Mouse (Mus musculus) CD4-positive, CD25-positive, alpha-beta regulatory T cell, adult 4 months (primary cell): Measurements from ENCODE around the gene L1cam. TPM values are rescaled to one million over a fixed set of nuclear protein-coding genes. Genes with fewer than 3 reads are reported as not detected.

Source experiments
- ATAC-seq: one replicate; pipeline ENCODE4 v1.8.0; 2017
- polyA plus RNA-seq, 2 experiments: library from polyadenylated mRNA; unstranded; fragments of 100-300 nt; shearing (Covaris generic); gene quantifications; one replicate each; pipeline ENCODE4 v1.2.1; 2017

The L1cam gene
- 10 to 100 TPM in 1 of 2 experiments, 1 to 10 TPM in 1; 7.3 to 13.0 TPM for polyA plus RNA-seq

DNA sequence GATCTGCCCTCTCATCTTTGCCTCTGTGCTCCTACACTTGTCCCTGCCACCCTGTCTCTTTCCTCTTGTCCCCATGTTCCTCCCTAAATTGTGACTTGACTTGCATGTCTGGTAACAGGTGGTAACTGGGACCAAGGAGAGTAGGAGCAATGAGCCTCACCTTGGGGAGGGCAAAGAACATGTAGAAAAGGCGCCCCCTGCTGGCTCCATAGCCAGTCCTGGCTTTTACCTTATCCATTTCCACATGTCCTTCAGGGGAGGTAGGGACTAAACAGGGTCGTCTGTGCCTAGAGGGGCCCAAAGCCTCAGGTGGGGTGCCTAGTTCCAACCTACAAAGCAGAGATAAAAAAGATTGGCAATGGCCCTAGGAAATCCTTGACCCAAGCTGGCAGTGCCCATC lies at the start of gene L1cam:
L1cam (minus strand) TSS at position 387 of the 400 bp plus-strand sequence.
- ATAC-seq: no peak

GRCm38 (mm10) chrX:73942294-73942693 lies 46.4 kb upstream of the L1cam start:
- ATAC-seq: no peak

GRCm38 (mm10) chrX:73941860-73942259 lies 46.0 kb upstream of the L1cam start:
- ATAC-seq: no peak

DNA sequence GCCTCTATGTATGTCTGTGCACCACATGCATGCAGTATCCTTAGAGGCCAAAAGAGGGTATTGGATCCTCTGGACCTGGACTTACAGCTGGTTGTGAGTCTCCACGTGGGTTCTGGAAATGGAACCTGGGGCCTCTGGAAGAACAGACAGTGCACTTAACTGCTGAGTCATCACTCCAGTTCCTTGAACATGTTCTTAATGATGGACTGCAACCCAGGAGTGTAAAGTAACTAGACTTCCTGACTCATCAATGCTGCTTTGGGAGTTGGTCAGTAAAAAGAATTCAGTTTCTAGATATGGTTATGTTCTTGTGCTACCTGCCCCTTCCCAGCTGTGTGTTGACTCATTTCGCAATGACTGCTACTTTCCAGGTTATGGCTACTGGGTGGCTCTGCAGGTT lies 36.0 kb upstream of the L1cam start:
- ATAC-seq: no peak

DNA sequence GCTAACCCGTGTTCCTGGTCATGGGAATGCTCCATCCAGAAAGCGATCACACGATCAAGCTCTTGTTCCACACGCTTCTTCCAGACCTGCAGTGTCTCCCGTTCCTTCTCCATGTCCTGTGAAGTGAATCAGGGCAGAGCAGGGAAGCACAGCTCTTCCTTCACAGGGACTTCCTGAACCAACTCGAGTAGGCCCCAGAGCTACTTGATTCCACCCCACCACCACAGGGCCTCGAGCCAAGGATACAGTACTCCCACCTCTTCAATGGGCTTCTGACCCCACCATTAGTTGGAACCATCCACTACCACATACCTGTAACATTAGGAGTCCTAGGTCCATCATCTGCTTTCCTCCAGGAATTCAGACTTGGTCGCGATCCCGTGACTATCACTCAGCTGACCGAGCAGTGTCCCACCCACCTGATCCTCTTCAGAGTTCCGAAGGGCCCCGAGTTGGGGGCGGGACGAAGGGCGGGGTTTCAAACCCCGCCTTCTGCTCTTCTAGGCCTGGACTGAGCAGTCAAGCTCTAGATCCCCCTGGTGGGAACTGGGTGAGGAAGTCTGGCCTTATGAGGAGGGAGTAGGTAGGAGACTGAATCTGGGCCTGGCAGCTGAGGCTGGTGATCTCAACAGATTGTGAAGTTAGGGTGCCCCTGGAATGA lies 34.6 kb upstream of the L1cam start, which contains the start of gene Renbp:
Renbp (minus strand) TSS at position 449 of the 661 bp plus-strand sequence.
- no peak for ATAC-seq

DNA sequence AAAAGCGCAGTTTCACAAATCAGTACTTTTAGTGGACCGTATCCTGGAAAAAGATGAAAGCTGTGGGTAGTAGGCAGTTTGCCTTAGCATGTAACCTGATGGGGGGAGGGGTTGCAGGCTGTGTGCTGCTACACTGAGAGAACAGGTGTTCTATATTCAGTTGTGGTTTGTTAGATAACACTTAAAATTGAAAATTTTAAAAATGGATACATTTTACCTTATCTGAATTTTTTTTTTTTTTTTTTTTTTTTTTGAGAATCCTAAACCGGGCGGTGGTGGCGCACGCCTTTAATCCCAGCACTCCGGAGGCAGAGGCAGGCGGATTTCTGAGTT lies 26.6 kb upstream of the L1cam start:
- ATAC-seq: no peak

DNA sequence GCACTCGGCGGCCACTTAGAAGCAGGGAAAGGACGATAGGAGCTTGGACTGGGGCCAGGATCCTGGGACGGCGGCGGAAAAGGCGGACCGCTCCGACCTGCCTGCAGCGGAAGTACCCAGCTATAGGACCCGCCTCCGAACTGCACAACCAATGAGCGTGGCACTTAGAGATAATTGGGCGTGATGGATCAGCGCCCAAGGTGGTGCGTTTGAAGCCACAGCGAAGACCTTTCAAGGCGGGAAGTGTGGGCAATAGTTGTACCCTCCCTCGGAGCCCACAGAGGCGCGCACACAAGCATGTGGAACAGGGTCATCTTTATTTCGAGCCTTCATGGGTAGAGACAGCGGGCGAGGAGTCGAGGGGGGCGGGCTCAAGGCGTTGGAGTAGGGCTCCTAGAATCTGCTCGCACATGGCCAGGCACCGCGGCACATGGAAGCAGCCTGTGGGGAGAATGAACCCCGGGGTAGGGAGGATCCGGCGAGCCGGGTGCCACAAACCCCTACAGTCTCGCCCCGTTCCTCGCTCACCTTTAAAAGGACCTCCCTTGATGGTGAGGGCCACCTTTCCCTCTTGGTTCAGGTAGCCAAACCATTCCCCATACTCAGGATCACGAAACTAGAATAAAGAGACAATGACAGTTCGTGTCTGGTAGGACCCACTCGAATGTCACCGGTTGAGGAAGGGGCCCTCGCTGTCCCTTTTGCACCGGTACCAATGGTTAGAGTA lies 26.1 kb upstream of the L1cam start, which contains the start of the genes Arhgap4 and Naa10:
Arhgap4 (minus strand) TSS at position 48 of the 727 bp plus-strand sequence.
Naa10 (minus strand) TSS at position 122 of the 727 bp plus-strand sequence.
- peak; percentile 98 for ATAC-seq

GRCm38 (mm10) chrX:73921285-73921822 lies 25.4 kb upstream of the L1cam start:
- peak; percentile 6 for ATAC-seq

DNA sequence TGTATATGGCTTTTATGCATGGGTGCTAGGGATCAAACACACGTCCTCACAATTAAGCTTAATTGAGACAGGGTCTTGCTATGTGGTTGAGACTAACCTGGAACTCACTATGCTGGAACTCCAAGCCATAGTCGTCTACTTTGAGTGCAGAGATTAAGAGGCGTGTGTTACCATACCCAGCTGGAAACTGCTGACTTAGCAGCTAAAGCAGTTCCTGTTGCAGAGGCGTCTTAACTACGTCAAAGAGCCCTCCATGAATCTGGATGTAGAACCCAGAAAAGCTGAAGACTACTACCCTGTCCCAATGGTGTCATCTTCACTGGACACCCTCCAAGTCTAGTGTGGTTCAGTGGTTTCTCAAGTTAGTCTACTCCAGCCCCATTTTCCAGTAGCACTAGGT lies 22.7 kb upstream of the L1cam start:
- no peak for ATAC-seq

DNA sequence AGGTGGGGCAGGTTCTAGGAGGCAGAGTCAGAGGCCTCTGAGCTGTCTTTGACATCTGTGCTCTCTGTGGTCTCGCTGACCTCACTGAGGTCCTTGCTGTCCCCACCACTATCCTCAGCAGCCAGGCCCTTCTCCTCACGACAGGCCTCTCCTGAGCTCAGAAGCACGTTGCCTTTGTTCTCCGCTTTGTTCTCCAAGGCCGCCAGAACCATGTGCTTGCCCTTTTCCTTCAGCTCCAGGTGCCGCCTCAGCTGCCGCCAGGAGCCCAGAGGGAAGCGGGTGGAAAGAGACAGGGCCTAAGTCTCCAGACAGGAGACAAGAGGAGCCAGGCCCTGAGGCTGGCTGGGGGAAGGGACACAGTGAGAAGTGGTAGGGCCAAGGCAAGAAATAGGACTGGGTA lies 21.0 kb upstream of the L1cam start:
- no peak for ATAC-seq

DNA sequence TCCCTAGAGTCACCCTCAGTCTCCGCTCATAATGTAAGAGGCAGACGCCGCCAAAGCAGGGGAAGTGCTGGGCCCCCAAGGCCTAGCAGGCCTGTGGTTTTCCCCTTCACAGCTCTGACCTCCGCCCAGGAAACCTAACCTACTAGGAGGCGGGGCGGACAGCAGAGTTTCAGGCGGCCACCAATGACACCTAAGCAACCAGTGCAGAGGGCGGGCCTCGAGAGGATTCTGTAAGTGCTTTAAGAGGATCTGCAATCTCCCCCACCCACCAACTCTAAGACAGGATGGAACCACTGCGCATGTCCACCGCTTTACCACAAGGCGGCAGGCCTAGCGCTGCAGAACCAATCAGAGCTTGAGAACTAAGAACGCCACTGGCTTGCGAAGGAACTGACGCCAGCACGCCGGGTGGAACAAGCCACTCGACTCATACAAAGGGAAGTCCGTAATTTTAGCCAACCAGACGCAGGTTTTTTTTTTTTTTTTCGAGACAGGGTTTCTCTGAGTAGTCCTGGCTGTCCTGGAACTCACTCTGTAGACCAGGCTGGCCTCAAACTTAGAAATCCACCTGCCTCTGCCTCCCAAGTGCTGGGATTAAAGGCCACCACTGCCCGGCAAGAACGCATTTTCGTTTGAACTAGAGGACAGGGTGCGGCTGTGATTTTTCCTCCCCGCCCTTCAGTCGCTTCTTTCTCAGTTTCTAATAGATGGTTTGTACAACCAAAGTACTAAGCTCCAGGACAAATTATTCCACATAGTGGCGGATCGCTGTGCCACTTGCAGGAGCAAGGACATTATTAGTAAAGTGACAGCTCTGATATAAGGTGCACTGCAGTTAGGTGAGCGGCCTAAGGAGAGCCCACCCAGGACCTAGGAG lies 19.2 kb upstream of the L1cam start:
- ATAC-seq: peak; percentile 83

GRCm38 (mm10) chrX:73911588-73911987 lies 15.7 kb upstream of the L1cam start:
- ATAC-seq: peak; percentile 55

- peak; percentile 5 for ATAC-seq
These were observed 15.3 kb upstream of the L1cam start for GRCm38 (mm10) chrX:73911156-73911555.

DNA sequence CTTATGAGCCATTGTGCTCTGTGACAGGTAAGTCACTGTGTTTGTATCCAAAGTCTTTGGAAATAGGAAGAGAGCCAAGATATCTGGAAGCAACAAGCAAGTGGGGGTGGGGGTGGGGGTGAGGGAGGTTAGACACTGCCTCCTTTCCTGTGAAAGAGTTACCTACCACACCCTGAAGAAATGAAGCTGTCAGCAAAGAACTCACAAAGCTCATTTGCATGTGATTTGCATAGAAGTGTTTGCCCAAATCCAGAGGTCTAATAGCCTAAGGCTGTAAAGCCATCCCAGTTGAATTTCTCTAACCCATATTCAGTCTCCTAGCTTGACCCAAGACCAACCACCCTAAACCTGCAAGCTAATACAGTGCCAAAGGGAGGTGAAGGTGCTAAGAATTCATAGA lies 14.5 kb upstream of the L1cam start:
- ATAC-seq: no peak

GRCm38 (mm10) chrX:73910049-73910448 lies 14.1 kb upstream of the L1cam start:
- no peak for ATAC-seq

DNA sequence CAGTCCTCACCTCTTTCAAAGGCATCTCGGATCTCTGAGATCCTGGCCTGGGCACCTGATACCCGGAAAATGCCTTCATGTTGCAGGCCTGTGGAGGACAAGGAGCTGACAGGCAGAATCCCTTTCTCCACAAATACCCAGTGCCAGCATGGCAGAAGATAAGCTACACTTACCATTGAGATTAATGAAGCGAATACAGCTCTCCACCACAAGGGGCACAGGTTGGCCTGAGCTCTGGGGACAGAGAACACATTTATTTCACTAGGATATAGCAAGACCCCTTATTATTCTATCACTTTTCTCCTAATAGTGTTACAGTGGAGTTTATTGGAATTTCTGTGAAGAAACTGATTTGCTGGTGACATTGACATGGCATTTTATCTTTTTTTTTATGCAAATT lies 2.1 kb upstream of the L1cam start:
- no peak for ATAC-seq

DNA sequence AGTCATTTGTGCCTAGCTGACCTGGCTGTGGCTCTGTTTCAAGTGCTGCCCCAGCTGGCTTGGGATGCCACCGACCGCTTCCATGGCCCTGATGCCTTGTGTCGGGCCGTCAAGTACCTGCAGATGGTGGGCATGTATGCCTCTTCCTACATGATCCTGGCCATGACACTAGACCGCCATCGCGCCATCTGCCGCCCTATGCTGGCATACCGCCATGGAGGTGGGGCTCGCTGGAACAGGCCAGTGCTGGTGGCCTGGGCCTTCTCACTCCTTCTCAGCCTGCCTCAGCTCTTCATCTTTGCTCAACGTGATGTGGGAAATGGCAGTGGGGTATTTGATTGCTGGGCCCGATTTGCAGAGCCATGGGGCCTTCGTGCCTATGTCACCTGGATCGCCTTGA lies 3.1 kb downstream of the L1cam start:
- no peak for ATAC-seq

GRCm38 (mm10) chrX:73891551-73892152 lies 4.3 kb downstream of the L1cam start, which contains the start of gene Avpr2:
Gene Avpr2 (plus strand): TSS chrX:73892102.
- ATAC-seq: no peak

GRCm38 (mm10) chrX:73881463-73881862 lies 14.4 kb downstream of the L1cam start:
- ATAC-seq: no peak

DNA sequence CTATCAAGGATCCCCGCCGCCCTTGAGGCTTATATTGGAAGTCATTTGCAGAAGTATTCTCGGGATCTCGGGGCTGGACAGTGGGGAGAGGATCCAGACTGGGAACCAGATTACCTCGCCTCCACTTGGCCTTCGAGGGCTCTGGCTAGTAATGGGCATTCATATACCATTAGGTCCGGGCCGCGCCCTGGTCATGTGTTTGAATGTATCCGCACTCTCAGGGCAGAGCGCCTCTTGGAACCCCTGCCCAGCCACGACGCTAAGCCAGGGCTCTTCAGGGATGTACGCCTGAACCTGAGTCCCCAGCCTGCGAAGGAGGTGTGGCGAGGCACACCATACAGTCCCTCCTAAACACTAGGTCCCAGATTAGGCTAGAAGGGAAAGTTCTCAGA lies 14.9 kb downstream of the L1cam start:
- peak; percentile 11 for ATAC-seq

DNA sequence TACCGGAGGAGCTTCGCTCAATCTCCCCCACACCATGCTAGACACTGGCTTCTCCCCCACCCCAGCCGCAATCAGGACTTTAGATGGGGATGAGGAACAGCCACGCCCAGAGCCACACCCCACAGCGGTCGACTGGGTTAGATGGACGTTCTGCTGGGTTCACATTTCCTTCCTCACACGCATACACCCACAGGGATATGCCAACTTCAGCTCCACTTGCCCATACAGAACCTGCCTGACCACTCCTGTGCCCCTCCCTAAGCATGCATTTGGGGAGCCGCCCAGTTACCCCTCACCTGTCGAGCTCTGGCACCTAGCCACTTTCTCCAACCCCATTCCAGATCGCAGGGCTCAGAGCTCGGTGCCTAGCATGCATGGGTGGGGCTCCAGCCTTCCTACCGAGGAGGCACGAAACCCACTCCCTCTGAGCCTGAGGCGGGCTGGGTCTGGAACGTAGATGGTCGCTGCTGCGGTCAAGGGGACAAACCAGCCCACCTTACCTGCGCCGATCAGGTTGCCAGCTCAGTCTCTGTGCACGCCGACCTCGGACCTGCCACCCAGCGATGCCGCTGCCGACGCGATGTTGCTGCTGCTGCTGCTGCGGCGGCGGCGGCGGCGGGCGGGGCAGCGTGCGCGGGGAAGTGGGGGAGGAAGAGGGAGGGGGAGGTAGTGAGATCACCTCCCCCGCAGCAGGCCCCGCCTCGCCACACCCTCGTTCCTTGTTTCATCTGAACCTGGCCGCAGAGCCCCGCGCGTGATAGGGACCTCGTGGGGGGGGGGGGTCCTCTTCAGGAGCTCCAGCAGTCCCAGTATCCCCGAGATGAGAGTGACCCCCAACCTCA lies 15.5 kb downstream of the L1cam start:
- ATAC-seq: peak; percentile 83
